Mouse (Mus musculus): ENCODE results near the gene Tcf15. TPM values are rescaled to one million over a fixed set of nuclear protein-coding genes. Genes with fewer than 3 reads are reported as not detected.

Gene Tcf15
- total and polyA plus RNA-seq, 2 experiments from 2014 or later: 0.74 to 4.9 TPM

- Histone ChIP-seq H3K27ac (no peak overlapping the region), H3K36me3 (ENCODE audit: insufficient read depth, low read length) (no peaks in the 10 kb centered on the region), H3K9me3 (ENCODE audit: low read length) (no peaks in the 10 kb centered on the region), H3K4me1 (ENCODE audit: insufficient read depth, low read length) (no peaks in the 10 kb centered on the region), H3K9ac (replicated peaks; ENCODE audit: low read length) (no peak overlapping the region), H3K4me3 (ENCODE audit: low read length) (no peak overlapping the region), H3K27me3 (ENCODE audit: insufficient read depth, low read length) (no peaks in the 10 kb centered on the region), H3K4me2 (ENCODE audit: low read depth, low read length) (no peak overlapping the region)
- no peak; the same call in 1 of the 2 replicates for TF ChIP-seq CTCF (IDR thresholded peaks at IDR 0.05; ENCODE audit: low read depth)
- DNase-seq (ENCODE audit: low spot score): no peak
- ATAC-seq: no peak
- WGBS: 50% methylated on average over 6 of the region's 6 CpGs
Observed at GRCm38 (mm10) chr2:152102369-152102768, 41.0 kb upstream of the Tcf15 start.

GRCm38 (mm10) chr2:152104711-152105317, 38.5 kb upstream of the Tcf15 start:
- 13% methylated on average over 17 of the region's 17 CpGs for WGBS

GRCm38 (mm10) chr2:152105318-152106224, 37.8 kb upstream of the Tcf15 start, which contains the start of gene Srxn1:
Srxn1 (plus strand) TSS chr2:152105516.
- H3K4me2 ChIP-seq (ENCODE audit: low read depth, low read length): peak within 1 kb of the TSS; percentile 85
- H3K9me3 ChIP-seq (ENCODE audit: low read length): no peaks in the 10 kb centered on the region
- no peaks in the 10 kb centered on the region for H3K4me1 ChIP-seq (ENCODE audit: insufficient read depth, low read length)
- no peaks in the 10 kb centered on the region for H3K27me3 ChIP-seq (ENCODE audit: insufficient read depth, low read length)
- DNase-seq (ENCODE audit: low spot score) (peak; percentile 87), ATAC-seq (peak; percentile 86)
- peak within 1 kb of the TSS; percentile 71 for H3K4me3 ChIP-seq (ENCODE audit: low read length)
- peak; percentile 67 for TF ChIP-seq CTCF (IDR thresholded peaks at IDR 0.05; ENCODE audit: low read depth)
- H3K36me3 ChIP-seq (ENCODE audit: insufficient read depth, low read length): no peaks in the 10 kb centered on the region
- H3K27ac ChIP-seq: peak within 1 kb of the TSS; percentile 77
- WGBS: 1% methylated on average over 81 of the region's 84 CpGs
- peak within 1 kb of the TSS; percentile 89 for H3K9ac ChIP-seq (replicated peaks; ENCODE audit: low read length)

More at GRCm38 (mm10) chr2:152104711-152105317, 38.5 kb upstream of the Tcf15 start:
- peak overlapping the region; percentile 89 for H3K9ac ChIP-seq (replicated peaks; ENCODE audit: low read length)
- TF ChIP-seq CTCF (IDR thresholded peaks at IDR 0.05; ENCODE audit: low read depth): no peak
- H3K4me1 ChIP-seq (ENCODE audit: insufficient read depth, low read length): no peaks in the 10 kb centered on the region
- peak overlapping the region; percentile 71 for H3K4me3 ChIP-seq (ENCODE audit: low read length)
- no peak for DNase-seq (ENCODE audit: low spot score)
- H3K4me2 ChIP-seq (ENCODE audit: low read depth, low read length): peak overlapping the region; percentile 85
- 0 out of 2 replicates have a peak overlapping the region, but pooled peaks have one; percentile 77 for H3K27ac ChIP-seq
- no peaks in the 10 kb centered on the region for H3K36me3 ChIP-seq (ENCODE audit: insufficient read depth, low read length)
- ATAC-seq: peak; percentile 31
- no peaks in the 10 kb centered on the region for H3K9me3 ChIP-seq (ENCODE audit: low read length)
- no peaks in the 10 kb centered on the region for H3K27me3 ChIP-seq (ENCODE audit: insufficient read depth, low read length)

- no peaks in the 10 kb centered on the region for H3K27me3 ChIP-seq (ENCODE audit: insufficient read depth, low read length)
- H3K4me3 ChIP-seq (ENCODE audit: low read length): peak overlapping the region; percentile 71
- H3K4me1 ChIP-seq (ENCODE audit: insufficient read depth, low read length): no peaks in the 10 kb centered on the region
- peak overlapping the region; percentile 89; the same call in 1 of the 2 replicates for H3K9ac ChIP-seq (replicated peaks; ENCODE audit: low read length)
- 86% methylated on average over 3 of the region's 3 CpGs for WGBS
- no peak overlapping the region for H3K27ac ChIP-seq
- ATAC-seq (no peak), DNase-seq (ENCODE audit: low spot score) (no peak)
- TF ChIP-seq CTCF (IDR thresholded peaks at IDR 0.05; ENCODE audit: low read depth): no peak
- H3K9me3 ChIP-seq (ENCODE audit: low read length): no peaks in the 10 kb centered on the region
- H3K4me2 ChIP-seq (ENCODE audit: low read depth, low read length): peak overlapping the region; percentile 85
- no peaks in the 10 kb centered on the region for H3K36me3 ChIP-seq (ENCODE audit: insufficient read depth, low read length)
Observed at GRCm38 (mm10) chr2:152106225-152106595, 37.2 kb upstream of the Tcf15 start.

- Histone ChIP-seq H3K9ac (replicated peaks; ENCODE audit: low read length) (no peak overlapping the region), H3K27me3 (ENCODE audit: insufficient read depth, low read length) (no peaks in the 10 kb centered on the region), H3K36me3 (ENCODE audit: insufficient read depth, low read length) (no peaks in the 10 kb centered on the region), H3K27ac (no peak overlapping the region), H3K4me3 (ENCODE audit: low read length) (no peak overlapping the region), H3K9me3 (ENCODE audit: low read length) (no peaks in the 10 kb centered on the region), H3K4me2 (ENCODE audit: low read depth, low read length) (peak overlapping the region; percentile 85; the same call in 1 of the 2 replicates), H3K4me1 (ENCODE audit: insufficient read depth, low read length) (no peaks in the 10 kb centered on the region)
- TF ChIP-seq CTCF (IDR thresholded peaks at IDR 0.05; ENCODE audit: low read depth): no peak
- no peak for DNase-seq (ENCODE audit: low spot score)
- no peak for ATAC-seq
- WGBS: 94% methylated on average over 10 of the region's 10 CpGs
Observed at GRCm38 (mm10) chr2:152106597-152106996, 36.8 kb upstream of the Tcf15 start.

- no peaks in the 10 kb centered on the region for H3K9me3 ChIP-seq (ENCODE audit: low read length)
- H3K9ac ChIP-seq (replicated peaks; ENCODE audit: low read length): no peak overlapping the region
- H3K36me3 ChIP-seq (ENCODE audit: insufficient read depth, low read length): no peaks in the 10 kb centered on the region
- no peak for TF ChIP-seq CTCF (IDR thresholded peaks at IDR 0.05; ENCODE audit: low read depth)
- DNase-seq (ENCODE audit: low spot score): no peak
- H3K27me3 ChIP-seq (ENCODE audit: insufficient read depth, low read length): no peaks in the 10 kb centered on the region
- H3K4me2 ChIP-seq (ENCODE audit: low read depth, low read length): no peak overlapping the region
- WGBS: 37% methylated on average over 7 of the region's 7 CpGs
- H3K4me3 ChIP-seq (ENCODE audit: low read length): no peak overlapping the region
- no peak for ATAC-seq
- no peaks in the 10 kb centered on the region for H3K4me1 ChIP-seq (ENCODE audit: insufficient read depth, low read length)
- no peak overlapping the region for H3K27ac ChIP-seq
Observed at GRCm38 (mm10) chr2:152108702-152109101, 34.7 kb upstream of the Tcf15 start.

Data from hindbrain, postnatal 0 days (tissue).